Mouse (Mus musculus) C2C12 (cell line): ENCODE data around the gene Il2ra.

Source experiments
- CEBPB ChIP-seq: IDR thresholded peaks from one replicate; pipeline ENCODE4 v1.6.1; 2011; ENCODE audit warnings: low read depth, mild to moderate bottlenecking, control low read depth, moderate library complexity
- CTCF ChIP-seq: IDR thresholded peaks from one replicate; pipeline ENCODE4 v1.5.1; 2011; ENCODE audit not compliant: control insufficient read depth, insufficient read depth, insufficient read length
- FOSL1 ChIP-seq: IDR thresholded peaks from one replicate; pipeline ENCODE4 v1.8.0; 2011; ENCODE audit warnings: mild to moderate bottlenecking, low read length; ENCODE audit not compliant: poor library complexity, insufficient read depth, severe bottlenecking
- MAX ChIP-seq: IDR thresholded peaks from one replicate; pipeline ENCODE4 v1.6.1; 2011; ENCODE audit warnings: mild to moderate bottlenecking, control low read depth
- MYOD1 ChIP-seq: IDR thresholded peaks from one replicate; pipeline ENCODE4 v1.6.1; 2011; ENCODE audit warnings: low read depth; ENCODE audit not compliant: control insufficient read depth, insufficient read length
- MYOG ChIP-seq: IDR thresholded peaks from one replicate; pipeline ENCODE4 v1.6.1; 2011; ENCODE audit not compliant: control insufficient read depth, insufficient read length; ENCODE audit errors: extremely low read depth
- USF1 ChIP-seq: IDR thresholded peaks from one replicate; pipeline ENCODE4 v1.6.1; 2011; ENCODE audit warnings: low read depth, mild to moderate bottlenecking, control low read depth, moderate library complexity

DNA sequence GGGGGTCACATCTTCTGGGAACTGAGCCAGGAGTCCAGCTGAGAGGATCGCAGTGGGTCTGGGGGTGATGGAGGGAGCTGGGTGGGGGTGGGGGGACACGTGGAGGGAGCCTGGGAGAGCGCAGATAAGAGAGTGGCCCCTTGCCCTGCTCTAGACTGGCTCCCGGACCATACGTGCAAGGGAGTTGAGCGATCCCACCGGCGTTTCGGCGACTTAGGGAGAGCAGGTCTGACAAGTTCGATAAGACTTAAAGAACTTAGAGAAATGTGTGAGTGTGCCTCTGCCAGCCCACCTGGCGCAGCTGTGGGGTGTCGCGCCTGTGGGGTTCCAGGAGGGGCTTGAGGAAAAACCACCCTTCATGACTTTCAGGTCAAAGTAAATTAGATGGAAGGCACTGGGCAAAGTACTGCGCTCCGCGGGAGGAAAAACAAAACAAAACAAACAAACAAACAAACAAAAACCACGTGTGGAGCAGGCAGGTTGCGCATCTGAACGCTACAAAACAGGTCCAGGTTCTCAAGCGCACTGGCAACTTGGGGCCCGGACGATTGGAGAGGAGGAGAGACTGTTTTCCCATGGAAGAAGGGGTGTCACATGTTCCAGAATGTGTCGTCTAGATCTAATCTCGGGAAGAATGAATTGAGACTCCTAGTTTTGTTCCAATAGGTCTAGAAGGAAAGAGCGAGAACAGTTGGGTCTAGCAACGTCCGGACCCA, 63.6 kb downstream of the Il2ra start:
- TF ChIP-seq CTCF, result no peak
- peak; percentile 34 for TF ChIP-seq MAX
- TF ChIP-seq USF1, result no peak
- TF ChIP-seq MYOD1, result no peak
- TF ChIP-seq MYOG, result no peak
- no peak for TF ChIP-seq FOSL1
- TF ChIP-seq CEBPB, result no peak
